Mouse (Mus musculus) thymus, postnatal 10 days (tissue): Measurements from ENCODE around the gene Msi2.

ENCODE experiments used
- DNase-seq, 2 experiments: peaks; one replicate each; pipeline ENCODE4 v3.0.0; 2021; ENCODE audit warnings: low spot score in 2 of 2

Msi2 gene

DNA sequence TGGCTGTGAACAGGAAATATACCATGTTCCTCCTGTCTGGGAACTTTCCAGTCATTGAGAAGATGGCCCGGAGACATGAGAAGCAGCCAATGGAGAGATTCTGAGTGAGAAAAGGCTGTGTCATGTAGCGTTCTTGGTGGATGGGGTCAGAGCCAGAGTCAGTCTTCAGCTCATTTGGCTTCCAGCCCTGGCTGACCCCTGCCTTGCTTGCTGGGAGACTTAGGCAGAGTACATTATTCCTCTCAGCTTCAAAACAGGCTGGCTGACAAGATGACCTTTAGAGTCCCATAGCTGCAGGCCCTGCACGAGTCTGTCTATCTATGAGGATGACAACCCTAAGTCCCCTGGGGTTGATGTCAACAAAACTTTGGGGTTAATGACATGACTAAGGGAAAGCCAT lies 348.4 kb downstream of the Msi2 start:
- DNase-seq = no peak

DNA sequence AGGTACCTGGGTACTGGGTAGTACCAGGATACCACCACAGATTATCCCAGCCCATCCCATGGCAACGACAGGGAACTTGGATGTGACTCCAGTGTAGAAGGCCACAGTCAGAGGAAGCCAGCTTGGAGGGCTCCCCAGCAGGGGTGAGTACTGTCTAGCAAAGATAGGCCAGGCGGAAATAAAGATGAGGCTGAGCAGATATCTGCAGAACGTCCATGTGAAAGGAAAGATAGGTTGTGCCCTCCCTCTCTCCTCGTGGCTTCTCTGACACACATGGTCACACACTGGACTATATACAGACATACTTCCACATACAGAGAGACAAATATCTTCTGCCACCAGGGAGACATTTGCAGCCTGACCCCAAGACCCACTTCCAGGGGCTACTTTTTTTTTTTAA lies 350.8 kb downstream of the Msi2 start:
- DNase-seq = no peak

DNA sequence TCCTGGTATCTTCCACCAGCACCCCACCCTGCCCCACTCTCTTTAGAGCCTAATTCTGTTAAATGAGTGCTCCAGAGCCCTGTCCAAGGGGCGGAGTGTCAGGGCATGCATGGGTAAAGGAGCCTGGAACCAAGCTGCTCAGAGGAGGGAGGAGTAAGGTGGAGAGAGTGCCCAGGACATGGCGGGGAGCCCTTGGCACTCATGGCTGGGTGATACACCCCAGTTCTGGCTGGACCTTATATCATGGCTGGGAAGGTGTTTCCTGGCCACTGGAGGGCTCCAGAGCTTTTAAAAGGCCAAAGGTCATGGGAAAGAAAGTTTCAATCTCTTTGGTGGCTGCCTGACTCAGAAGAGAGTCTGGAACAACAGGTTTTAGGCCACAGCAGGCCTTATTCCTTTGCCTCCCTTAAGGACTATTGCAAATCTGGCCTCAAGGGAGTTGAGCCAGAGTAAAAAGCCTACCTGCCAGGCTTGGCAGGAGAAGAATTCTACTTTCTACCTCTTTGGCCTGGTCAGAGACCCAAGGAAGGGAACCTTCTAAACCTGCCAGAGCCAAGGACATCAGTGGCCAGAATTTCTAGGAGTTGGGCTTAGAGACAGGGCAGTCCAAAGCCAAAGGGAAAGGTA lies 352.3 kb downstream of the Msi2 start:
- DNase-seq = no peak

DNA sequence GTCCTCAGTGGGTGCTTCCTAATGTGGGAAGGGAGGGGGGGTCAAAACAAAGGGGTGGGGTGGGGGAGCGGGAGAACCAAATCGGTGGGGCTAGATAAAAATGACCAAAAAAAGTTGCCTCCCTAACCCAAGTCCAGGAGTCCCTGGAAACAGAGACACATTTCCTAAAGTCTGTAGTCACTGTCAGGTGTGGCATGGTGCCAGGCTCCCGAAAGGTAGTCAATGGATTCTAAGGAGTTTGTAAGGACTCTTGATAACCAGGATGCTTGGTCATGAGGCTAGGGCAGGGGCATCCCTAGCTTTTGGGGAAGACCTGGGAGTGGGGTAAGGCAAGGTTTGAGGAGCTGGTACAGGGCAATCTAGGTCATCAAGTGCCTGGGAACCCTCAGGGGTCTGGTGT lies 354.1 kb downstream of the Msi2 start:
- no peak for DNase-seq

DNA sequence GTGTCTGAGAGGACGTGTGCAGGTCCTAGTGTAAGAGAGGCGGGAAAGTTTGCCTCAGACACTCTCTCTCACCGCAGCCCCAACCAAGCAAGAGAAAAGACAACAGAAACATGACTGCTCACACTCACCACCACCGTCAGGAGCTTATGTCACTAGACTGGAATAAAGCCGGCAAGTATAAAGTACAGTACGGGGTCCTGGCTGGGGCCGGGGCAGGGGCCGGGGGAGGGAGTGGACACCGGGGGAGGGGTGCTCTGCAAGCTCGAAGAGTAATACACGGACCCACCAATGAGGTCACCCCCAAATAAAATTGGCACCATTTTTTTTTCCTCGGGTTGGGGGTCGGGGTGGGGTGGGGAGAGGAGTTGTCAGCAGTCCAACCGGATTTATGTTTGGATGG lies 354.8 kb downstream of the Msi2 start:
- DNase-seq = no peak

DNA sequence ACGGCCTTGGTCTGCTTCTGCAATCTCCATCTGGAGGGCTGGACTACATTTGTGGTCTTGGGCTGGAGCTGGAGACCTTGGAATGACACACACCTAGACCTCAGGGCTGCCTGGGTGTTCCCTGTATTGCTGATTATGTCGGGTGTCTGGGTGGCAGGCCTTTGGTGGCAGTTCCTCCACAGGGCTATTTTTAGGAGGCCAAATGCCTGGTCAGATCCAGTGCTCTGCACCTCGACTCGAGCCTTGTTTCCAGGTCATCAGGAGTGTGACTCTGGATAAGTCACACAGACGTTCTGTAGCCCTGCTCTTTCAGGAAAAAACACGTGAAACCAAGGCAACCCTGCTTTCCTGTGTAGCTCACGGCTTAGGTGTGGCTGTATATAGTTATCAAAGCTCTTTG lies 358.6 kb downstream of the Msi2 start:
- DNase-seq = no peak

DNA sequence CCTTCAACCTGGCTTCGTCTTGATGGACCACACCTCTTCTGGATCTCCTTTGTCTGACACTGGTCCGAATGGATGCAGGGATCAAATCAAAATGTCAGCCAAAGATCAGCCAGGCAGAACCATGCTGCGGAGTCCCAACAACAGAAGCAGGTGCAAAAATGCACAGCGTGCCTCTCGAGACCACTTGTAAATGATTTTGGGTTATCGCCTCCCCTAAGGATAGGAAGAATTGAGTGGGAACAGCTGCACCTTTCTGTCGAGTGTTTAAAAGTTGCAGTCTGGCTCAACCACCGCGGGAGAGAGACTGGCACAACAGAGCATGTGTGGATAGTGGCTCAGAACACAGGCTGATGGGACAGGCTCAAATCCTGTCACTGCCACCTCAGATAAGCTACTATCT lies 361.0 kb downstream of the Msi2 start:
- no peak for DNase-seq

DNA sequence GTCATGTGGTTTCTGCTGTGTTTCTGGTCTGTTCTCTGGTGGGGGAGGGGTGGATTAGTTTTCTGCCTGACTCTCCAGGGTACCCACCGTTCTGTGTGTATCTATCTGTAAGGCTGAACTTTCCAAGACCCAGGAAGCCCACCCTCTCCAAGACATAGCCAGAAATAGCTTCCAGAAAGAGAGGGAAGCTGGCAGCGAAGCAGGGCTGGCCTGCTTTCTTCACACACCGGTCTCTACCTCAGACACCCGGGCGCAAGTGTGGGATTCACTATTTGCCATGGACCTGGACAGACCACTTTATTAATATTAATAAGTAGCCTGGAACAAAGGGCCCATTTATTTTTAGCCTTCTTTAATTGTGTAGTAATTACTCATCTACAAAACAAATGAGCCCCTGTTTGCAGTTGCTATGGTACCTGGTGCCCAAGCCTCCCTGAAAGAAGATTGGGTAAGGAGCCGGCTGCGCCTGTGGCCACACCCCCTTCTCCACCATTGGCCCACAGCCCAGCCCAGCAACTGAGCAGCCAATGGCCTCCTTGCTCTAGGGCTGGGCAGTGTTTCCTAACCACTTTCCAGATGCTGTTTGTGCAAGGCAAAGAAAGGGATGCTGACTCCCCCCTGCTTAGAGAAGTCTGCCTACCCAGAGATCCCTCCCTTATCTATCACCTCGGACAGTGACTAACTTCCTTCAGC lies 361.6 kb downstream of the Msi2 start:
- DNase-seq = no peak

DNA sequence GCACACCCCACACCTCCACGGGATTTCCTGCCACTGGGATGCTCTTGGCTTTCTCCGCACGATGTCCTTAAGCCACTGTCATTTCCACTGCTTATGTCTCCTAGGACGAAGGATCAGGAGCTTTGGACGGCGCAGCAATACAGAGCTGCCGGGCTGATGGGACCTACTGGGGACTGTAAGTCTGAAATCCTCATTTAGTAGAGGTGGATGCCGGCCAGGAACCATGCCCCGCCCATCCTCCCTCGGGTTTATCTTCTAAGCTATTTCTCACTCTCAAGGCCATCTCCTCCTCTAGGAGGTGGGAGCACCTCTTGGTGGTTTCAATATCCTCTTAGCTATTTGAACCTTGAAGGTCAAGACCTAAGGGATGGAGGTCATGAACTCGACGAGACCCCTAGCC lies 362.3 kb downstream of the Msi2 start:
- DNase-seq = no peak

DNA sequence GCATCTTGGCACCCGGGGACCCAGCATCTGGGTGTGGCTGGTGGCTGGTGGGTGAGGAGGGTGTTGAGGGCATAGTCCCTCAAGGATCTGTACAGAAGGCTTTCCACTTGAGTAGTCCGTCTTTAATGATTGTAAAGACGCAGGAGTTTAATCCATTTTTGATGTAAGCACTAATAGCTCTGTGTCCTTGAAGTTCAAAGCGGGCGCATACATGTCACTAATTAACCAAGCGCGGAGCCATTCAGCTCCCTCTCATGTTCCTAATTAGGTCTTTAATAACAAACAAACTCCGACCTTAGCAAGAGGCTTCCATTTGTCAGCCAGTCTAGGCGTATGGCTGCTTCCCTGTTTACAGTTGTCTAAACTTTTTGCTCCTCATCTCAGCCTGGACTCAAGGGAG lies 363.5 kb downstream of the Msi2 start:
- no peak for DNase-seq

DNA sequence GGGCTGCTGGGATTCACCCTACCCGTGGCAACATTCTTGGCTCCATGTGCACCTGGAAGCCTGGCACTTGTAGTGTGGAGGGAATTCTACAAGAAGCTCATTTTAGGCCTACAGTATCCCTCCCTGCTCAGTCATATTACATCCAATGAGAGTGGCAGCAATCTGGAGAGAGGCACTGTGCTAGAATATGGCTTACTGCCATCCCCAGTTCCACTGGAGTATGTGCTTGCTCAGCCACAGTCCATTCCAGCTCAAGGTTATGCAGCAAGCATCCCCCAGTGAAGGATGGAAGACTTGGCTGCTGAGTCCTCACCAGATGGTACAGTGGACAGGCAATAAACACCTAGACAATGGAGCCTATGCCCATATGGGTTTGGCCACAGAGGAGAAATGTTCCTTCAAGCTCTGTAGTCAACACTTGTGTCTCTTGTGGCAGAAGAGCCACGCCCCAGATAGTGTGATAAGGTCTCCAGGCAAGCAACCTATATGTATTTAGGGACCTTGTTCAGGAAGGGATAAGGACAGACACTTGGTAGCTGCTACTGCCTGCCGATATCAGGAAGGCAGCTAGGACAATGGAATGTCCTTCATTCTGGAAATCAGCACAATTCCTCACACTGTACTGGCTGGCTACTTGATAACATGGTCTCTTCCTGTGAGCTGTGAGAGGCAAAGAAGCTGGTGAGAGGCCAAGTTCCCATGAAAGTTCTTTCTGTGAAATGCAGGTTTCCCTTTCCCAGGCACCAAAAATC lies 366.4 kb downstream of the Msi2 start:
- DNase-seq = no peak

DNA sequence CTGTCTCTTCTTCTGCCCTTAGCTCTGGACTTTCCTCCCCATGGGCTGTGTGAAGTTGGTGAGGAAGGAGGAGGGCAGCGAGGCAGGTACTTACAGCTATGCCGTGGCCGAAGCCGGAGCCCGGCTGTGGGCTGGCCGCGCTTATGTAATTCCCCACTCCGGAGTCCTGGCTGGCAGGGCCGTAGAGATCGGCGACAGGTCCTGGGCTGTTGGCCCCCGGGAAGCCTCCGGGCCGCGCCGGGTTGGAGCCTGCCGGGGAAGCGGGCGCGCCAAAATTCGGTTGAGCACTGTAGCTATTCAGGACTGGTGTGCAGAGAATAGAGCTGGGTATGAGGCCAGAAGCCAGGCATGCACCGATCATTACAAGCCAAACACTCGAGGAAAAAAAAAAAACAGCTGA lies 369.6 kb downstream of the Msi2 start:
- DNase-seq = no peak

DNA sequence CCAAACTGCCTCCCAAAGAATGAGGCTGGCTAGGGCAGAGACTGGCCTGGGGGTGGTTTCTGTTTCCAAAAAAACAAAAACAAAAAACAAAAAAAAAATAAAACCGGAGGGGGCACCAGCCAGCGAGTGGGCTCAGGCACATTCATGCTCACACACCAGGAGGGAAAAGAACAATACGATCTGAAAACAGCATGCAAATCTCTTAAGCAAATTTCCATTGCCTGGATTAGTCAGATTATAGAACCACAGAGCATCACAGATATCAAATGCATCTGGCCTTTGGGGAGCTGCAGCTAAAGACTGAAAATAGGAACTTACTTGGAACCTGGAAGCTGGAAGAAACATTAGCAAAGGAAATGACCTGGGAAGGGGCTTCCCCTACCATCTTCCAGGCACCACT lies 370.3 kb downstream of the Msi2 start:
- DNase-seq = no peak

DNA sequence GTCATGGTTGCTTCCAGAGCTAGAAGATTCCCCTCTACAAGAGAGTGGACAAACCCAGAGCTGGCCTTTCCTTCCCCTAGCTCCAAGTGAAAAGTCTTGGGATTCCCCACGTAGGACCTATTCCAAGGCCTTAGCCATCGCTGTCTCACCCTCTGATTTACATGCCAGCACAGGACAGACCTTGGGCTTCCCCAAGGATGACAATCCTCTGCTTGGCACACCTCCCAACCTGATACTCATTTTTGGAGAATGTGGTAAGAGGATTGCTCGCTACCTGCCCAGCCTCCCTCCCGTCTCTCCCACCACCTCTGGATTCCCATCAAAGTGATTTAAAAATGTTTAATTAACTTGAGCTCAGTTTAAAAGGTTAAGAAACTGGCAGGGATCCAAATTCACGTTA lies 372.2 kb downstream of the Msi2 start:
- DNase-seq = no peak

DNA sequence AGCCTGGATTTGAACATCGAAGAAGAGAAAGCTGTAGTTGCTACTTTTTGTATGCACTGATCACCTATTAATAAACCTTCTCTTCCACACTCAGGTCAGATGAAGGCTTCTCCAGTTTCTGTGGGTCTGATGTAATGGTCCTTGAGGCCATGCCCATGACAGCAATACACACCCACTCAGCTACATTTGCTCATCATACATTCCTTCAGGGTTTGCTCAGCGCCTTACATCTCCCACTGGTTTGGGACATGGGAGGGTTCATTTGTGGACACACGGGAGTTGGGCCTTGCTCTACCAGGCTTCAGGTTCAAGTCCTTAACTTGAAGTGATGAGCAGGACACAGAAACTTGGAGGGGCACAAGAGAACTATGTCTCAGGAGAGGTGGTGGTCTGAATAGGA lies 380.4 kb downstream of the Msi2 start:
- no peak for DNase-seq

DNA sequence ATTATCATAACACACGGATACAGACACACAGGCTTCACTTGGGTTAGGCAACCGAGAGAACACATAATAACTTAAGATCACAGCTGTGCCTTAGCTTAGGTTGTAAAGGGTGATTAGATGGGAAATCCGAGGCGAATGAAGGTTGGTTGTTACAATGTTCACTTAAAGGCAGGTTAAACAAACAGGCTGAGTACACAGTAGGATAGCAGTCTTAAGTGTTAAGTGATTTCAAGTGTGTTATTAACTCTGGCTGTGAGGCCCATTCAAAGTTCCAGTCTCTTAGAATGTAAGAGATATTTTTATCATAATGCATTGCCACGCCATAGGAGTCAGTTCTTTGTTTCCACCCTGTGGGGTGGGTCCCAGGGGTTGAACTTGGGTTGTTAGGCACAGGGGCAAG lies 383.4 kb downstream of the Msi2 start:
- no peak for DNase-seq

DNA sequence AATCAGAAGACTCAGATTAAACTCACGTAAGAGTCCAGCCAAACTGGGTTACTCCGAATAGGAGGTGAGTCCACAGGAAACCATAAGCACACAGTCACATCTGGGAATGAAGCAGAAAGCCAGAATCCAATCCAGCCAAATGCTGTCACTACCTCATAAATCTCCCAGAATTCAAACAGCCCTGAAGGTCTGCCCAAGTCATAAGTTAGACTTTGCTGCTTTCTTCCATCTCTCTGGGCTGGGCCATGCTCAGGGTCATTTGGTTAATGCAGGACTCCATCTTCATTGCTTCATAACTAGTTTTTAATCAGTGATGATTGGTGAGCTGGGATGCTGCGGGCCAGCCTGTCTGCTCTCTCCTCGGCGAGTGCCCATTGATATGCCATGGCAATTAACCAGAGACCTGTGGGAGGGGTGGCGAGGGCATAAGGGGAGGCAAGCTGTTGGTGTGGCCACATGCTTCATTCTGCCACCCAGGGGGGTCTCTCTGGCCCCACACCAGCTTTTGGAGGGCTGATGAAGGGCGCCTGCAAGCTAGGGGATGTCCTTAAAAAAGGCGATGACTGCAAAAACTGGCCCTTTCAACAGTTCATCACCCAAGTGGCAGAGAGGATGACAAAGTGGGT lies 385.9 kb downstream of the Msi2 start:
- no peak for DNase-seq

DNA sequence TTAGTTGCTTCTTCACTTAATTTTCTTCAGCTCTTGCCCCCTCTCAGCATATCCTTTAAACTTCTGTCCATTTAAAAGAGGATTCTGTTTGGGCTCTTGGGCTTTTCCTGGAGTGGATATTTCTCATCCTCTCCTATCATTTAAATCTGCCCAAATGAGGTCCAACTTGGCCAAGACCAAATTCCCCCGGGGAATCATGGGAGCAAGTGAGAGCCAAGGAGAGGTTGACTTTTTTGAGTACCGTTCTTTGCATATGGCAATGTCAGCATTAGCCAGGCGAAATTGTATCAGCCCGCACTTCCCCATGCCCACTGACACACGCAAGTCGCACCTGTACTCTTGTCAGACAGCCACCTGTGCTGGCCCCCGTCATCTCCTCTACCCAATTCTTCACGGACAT lies 386.6 kb downstream of the Msi2 start:
- DNase-seq = no peak

DNA sequence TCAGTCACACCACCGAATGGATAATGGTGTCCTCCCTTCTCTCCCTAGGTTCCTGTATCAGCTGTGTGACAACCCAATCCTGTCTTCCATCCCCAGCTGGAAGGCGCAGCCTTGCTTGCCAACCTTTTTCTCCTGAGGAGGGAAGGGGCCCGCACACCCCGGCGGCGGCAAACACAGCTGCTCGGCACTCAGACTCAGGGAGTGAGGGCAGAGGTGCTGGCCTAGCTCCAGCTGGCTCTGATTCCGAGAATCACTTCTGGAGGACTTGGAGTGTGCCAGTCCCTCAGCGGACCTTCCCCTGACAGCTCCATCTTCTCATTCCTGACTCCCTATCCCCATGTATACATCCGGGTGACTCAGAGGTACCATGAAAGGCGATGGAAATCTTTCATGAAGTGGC lies 387.5 kb downstream of the Msi2 start:
- no peak for DNase-seq

DNA sequence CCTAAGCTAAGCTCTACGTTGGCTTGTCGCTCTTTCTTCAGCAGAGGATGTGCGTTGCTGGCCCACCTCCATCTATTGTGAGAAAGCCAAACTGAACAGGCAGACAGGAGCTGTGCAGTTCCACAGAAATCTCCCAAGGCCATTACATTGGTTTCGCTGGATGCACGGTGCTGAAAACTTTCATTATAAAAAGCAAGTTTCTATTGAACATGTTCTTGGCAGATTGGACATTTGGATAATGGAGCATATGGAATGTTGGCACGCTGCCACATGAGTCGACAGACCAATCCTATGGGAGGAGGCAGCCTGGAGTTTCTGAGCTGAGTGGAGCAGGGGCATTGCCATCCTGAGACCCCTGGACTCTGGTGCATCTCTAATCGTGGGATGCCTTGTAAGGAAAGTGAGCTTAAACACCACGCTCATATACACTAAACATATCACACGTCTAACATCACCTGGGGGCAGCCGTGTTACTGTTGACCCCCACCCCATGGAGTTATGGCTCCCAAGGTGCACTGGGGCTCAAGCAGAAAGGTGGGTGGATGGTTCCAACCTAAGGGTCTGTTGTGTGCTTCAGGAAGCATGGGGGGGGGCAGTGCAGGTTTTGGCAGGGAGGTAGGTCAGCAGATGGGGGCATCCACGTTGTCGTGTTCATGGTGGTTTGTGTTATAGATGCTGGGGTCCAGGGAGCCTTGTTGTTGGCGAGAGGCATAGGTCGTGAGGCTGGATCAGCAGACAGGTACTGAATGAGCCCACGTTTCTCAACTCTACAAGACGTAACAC lies 389.3 kb downstream of the Msi2 start:
- no peak for DNase-seq

DNA sequence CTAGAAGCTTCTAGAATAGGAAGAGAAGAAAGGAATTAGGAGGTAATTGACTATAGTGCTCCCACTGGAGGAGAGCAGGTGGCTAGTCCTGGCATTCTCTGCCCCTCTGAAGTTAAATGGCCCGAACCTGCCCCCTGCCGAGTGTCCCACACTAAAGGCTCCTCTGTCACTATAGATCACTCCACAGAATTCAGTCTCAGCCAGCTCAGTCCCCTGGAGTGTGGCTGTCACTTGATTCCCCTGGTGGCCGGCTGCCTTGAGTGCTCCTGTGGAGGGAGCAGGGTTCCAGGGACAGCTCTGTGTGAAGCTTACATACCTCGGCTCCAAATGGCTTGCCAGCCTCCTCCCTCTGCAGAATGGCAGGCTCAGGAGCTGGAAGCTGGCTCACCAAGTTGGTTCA lies 391.3 kb downstream of the Msi2 start:
- DNase-seq = no peak

DNA sequence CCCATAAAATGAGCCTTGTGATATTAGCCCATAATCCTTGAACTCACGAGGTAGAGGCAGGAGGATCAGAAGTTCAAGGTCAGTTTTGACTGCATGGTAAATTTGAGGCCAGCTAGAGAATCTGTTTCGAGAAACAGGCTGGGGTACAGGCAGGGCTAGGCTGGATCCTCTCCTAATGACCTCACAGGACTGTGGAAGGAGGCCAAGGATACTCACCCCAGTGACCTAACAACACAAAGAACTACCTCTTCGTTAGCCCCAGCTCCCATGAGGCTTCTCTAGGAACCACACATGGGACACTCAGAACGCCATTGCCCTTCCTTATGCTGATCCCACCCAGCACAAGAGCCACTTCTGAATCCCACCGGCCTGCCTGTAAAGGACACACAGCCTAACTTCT lies 399.5 kb downstream of the Msi2 start:
- DNase-seq = no peak
